Mouse (Mus musculus): ENCODE measurements around the gene Nxph3. TPM values are rescaled to one million over a fixed set of nuclear protein-coding genes. Genes with fewer than 3 reads are reported as not detected.
"Not testable (repeated sequence)": the region's sequence is repeated elsewhere in the genome, so short reads cannot be mapped to it uniquely, and the experiment has no call there.

Gene Nxph3
- total RNA-seq, 4 experiments from 2014 or later, result 0.13 to 0.45 (median 0.30) TPM

- DNase-seq (ENCODE audit: low spot score in 2 of 2), result no peak
These were observed 4.9 kb upstream of the Nxph3 start for GRCm38 (mm10) chr11:95519299-95519698.

GRCm38 (mm10) chr11:95517162-95517561, 2.8 kb upstream of the Nxph3 start:
- no peak for DNase-seq (ENCODE audit: low spot score in 2 of 2)

GRCm38 (mm10) chr11:95516491-95516911, 2.1 kb upstream of the Nxph3 start:
- DNase-seq (ENCODE audit: low spot score in 2 of 2), result no peak

GRCm38 (mm10) chr11:95515376-95516323, 1.3 kb upstream of the Nxph3 start:
- no peak for DNase-seq (ENCODE audit: low spot score in 2 of 2)

GRCm38 (mm10) chr11:95513461-95514297, 691 bp downstream of the Nxph3 start:
- no peak for DNase-seq (ENCODE audit: low spot score in 2 of 2)

- DNase-seq (ENCODE audit: low spot score in 2 of 2), result no peak
These were observed 2.0 kb downstream of the Nxph3 start for GRCm38 (mm10) chr11:95512383-95512782.

GRCm38 (mm10) chr11:95511919-95512318, 2.5 kb downstream of the Nxph3 start:
- no peak for DNase-seq (ENCODE audit: low spot score in 2 of 2)

- DNase-seq (ENCODE audit: low spot score in 2 of 2), result no peak
These were observed 3.7 kb downstream of the Nxph3 start for GRCm38 (mm10) chr11:95510631-95511030.

GRCm38 (mm10) chr11:95509126-95509717, 5.1 kb downstream of the Nxph3 start:
- DNase-seq (ENCODE audit: low spot score in 2 of 2), result no peak

- no peak for DNase-seq (ENCODE audit: low spot score in 2 of 2)
These were observed 6.0 kb downstream of the Nxph3 start for GRCm38 (mm10) chr11:95508211-95508926.

- DNase-seq (ENCODE audit: low spot score in 2 of 2), result no peak
These were observed 6.6 kb downstream of the Nxph3 start for GRCm38 (mm10) chr11:95507785-95508184.

- DNase-seq (ENCODE audit: low spot score in 2 of 2), result no peak
These were observed 7.2 kb downstream of the Nxph3 start for GRCm38 (mm10) chr11:95507041-95507716.

- DNase-seq (ENCODE audit: low spot score in 2 of 2), result no peak
These were observed 10.1 kb downstream of the Nxph3 start for GRCm38 (mm10) chr11:95504271-95504731.

- no peak for DNase-seq (ENCODE audit: low spot score in 2 of 2)
These were observed 10.7 kb downstream of the Nxph3 start for GRCm38 (mm10) chr11:95503581-95504180.

GRCm38 (mm10) chr11:95501826-95502225, 12.5 kb downstream of the Nxph3 start:
- not testable (repeated sequence) for DNase-seq (ENCODE audit: low spot score in 2 of 2)

GRCm38 (mm10) chr11:95500836-95501235, 13.5 kb downstream of the Nxph3 start:
- DNase-seq (ENCODE audit: low spot score in 2 of 2), result no peak

- no peak for DNase-seq (ENCODE audit: low spot score in 2 of 2)
These were observed 14.0 kb downstream of the Nxph3 start for GRCm38 (mm10) chr11:95500412-95500811.

GRCm38 (mm10) chr11:95497921-95498320, 16.4 kb downstream of the Nxph3 start:
- no peak for DNase-seq (ENCODE audit: low spot score in 2 of 2)

- no peak for DNase-seq (ENCODE audit: low spot score in 2 of 2)
These were observed 18.5 kb downstream of the Nxph3 start for GRCm38 (mm10) chr11:95495883-95496282.

- no peak for DNase-seq (ENCODE audit: low spot score in 2 of 2)
These were observed 20.0 kb downstream of the Nxph3 start for GRCm38 (mm10) chr11:95494374-95494773.

Data from gastrocnemius, adult 8-10 months (tissue).